Mouse (Mus musculus): Measurements from ENCODE around the gene Itga9. TPM values are rescaled to one million over a fixed set of nuclear protein-coding genes. Genes with fewer than 3 reads are reported as not detected.

Gene Itga9
- polyA plus RNA-seq, 1 experiment: not detected

- under 1% methylated on average over 53 of the region's 53 CpGs for WGBS
- Histone ChIP-seq H3K4me1 (ENCODE audit: control insufficient read depth, insufficient read depth, low read length) (peaks cover 32% of the 10 kb centered on the region), H3K27ac (ENCODE audit: insufficient read depth, low read depth, low read length) (peak overlapping the region; percentile 88), H3K4me3 (ENCODE audit: insufficient read depth, low read depth, low read length) (peak overlapping the region; percentile 93)
- no peak for TF ChIP-seq CTCF (IDR thresholded peaks at IDR 0.05; ENCODE audit: insufficient read depth, low read depth, low read length)
- no peak; the same call in 1 of the 2 replicates for TF ChIP-seq POLR2A (IDR thresholded peaks at IDR 0.05; ENCODE audit: insufficient read depth, low read depth, low read length)
These were observed 319.0 kb downstream of the Itga9 start for GRCm38 (mm10) chr9:118925286-118926110.

- TF ChIP-seq CTCF (IDR thresholded peaks at IDR 0.05; ENCODE audit: insufficient read depth, low read depth, low read length) (no peak), POLR2A (IDR thresholded peaks at IDR 0.05; ENCODE audit: insufficient read depth, low read depth, low read length) (no peak)
- Histone ChIP-seq H3K4me3 (ENCODE audit: insufficient read depth, low read depth, low read length) (peak within 1 kb of the TSS; percentile 93), H3K27ac (ENCODE audit: insufficient read depth, low read depth, low read length) (peak within 1 kb of the TSS; percentile 88), H3K4me1 (ENCODE audit: control insufficient read depth, insufficient read depth, low read length) (peaks cover 31% of the 10 kb centered on the region)
- WGBS: under 1% methylated on average over 43 of the region's 73 CpGs
These were observed 319.7 kb downstream of the Itga9 start, which contains the start of gene Ctdspl for GRCm38 (mm10) chr9:118926111-118926650. TSS of gene Ctdspl (plus strand) at chr9:118926453.

GRCm38 (mm10) chr9:118926688-118927321, 320.3 kb downstream of the Itga9 start:
- no peak for TF ChIP-seq POLR2A (IDR thresholded peaks at IDR 0.05; ENCODE audit: insufficient read depth, low read depth, low read length)
- TF ChIP-seq CTCF (IDR thresholded peaks at IDR 0.05; ENCODE audit: insufficient read depth, low read depth, low read length): no peak
- Histone ChIP-seq H3K27ac (ENCODE audit: insufficient read depth, low read depth, low read length) (peak overlapping the region; percentile 78), H3K4me3 (ENCODE audit: insufficient read depth, low read depth, low read length) (peak overlapping the region; percentile 93), H3K4me1 (ENCODE audit: control insufficient read depth, insufficient read depth, low read length) (peaks cover 31% of the 10 kb centered on the region)
- 12% methylated on average over 67 of the region's 68 CpGs for WGBS

GRCm38 (mm10) chr9:118927501-118927900, 321.0 kb downstream of the Itga9 start:
- peaks cover 31% of the 10 kb centered on the region for H3K4me1 ChIP-seq (ENCODE audit: control insufficient read depth, insufficient read depth, low read length)
- TF ChIP-seq POLR2A (IDR thresholded peaks at IDR 0.05; ENCODE audit: insufficient read depth, low read depth, low read length): no peak
- no peak for TF ChIP-seq CTCF (IDR thresholded peaks at IDR 0.05; ENCODE audit: insufficient read depth, low read depth, low read length)
- WGBS: 8% methylated on average over 8 of the region's 8 CpGs
- peak overlapping the region; percentile 78 for H3K27ac ChIP-seq (ENCODE audit: insufficient read depth, low read depth, low read length)
- peak overlapping the region; percentile 93 for H3K4me3 ChIP-seq (ENCODE audit: insufficient read depth, low read depth, low read length)

GRCm38 (mm10) chr9:118928007-118928406, 321.5 kb downstream of the Itga9 start:
- TF ChIP-seq CTCF (IDR thresholded peaks at IDR 0.05; ENCODE audit: insufficient read depth, low read depth, low read length) (no peak), POLR2A (IDR thresholded peaks at IDR 0.05; ENCODE audit: insufficient read depth, low read depth, low read length) (no peak)
- 56% methylated on average over 2 of the region's 2 CpGs for WGBS
- H3K4me3 ChIP-seq (ENCODE audit: insufficient read depth, low read depth, low read length): peak overlapping the region; percentile 93
- peaks cover 31% of the 10 kb centered on the region for H3K4me1 ChIP-seq (ENCODE audit: control insufficient read depth, insufficient read depth, low read length)
- H3K27ac ChIP-seq (ENCODE audit: insufficient read depth, low read depth, low read length): peak overlapping the region; percentile 78

- no peak for TF ChIP-seq CTCF (IDR thresholded peaks at IDR 0.05; ENCODE audit: insufficient read depth, low read depth, low read length)
- no peak for TF ChIP-seq POLR2A (IDR thresholded peaks at IDR 0.05; ENCODE audit: insufficient read depth, low read depth, low read length)
- Histone ChIP-seq H3K4me1 (ENCODE audit: control insufficient read depth, insufficient read depth, low read length) (peaks cover 31% of the 10 kb centered on the region), H3K4me3 (ENCODE audit: insufficient read depth, low read depth, low read length) (peak overlapping the region; percentile 93), H3K27ac (ENCODE audit: insufficient read depth, low read depth, low read length) (peak overlapping the region; percentile 16; the same call in 1 of the 2 replicates)
- WGBS: 26% methylated on average over 7 of the region's 7 CpGs
These were observed 322.2 kb downstream of the Itga9 start for GRCm38 (mm10) chr9:118928656-118929055.

- H3K4me1 ChIP-seq (ENCODE audit: control insufficient read depth, insufficient read depth, low read length): peaks cover 22% of the 10 kb centered on the region
- no peak for TF ChIP-seq CTCF (IDR thresholded peaks at IDR 0.05; ENCODE audit: insufficient read depth, low read depth, low read length)
- H3K4me3 ChIP-seq (ENCODE audit: insufficient read depth, low read depth, low read length): no peak overlapping the region
- no peak overlapping the region for H3K27ac ChIP-seq (ENCODE audit: insufficient read depth, low read depth, low read length)
- 74% methylated on average over 9 of the region's 9 CpGs for WGBS
These were observed 324.1 kb downstream of the Itga9 start for GRCm38 (mm10) chr9:118930611-118931010.

- Histone ChIP-seq H3K4me3 (ENCODE audit: insufficient read depth, low read depth, low read length) (no peak overlapping the region), H3K4me1 (ENCODE audit: control insufficient read depth, insufficient read depth, low read length) (peaks cover 24% of the 10 kb centered on the region), H3K27ac (ENCODE audit: insufficient read depth, low read depth, low read length) (no peak overlapping the region)
- TF ChIP-seq POLR2A (IDR thresholded peaks at IDR 0.05; ENCODE audit: insufficient read depth, low read depth, low read length): no peak
- TF ChIP-seq CTCF (IDR thresholded peaks at IDR 0.05; ENCODE audit: insufficient read depth, low read depth, low read length): no peak
- WGBS: 92% methylated on average over 9 of the region's 9 CpGs
These were observed 327.3 kb downstream of the Itga9 start for GRCm38 (mm10) chr9:118933800-118934199.

- TF ChIP-seq CTCF (IDR thresholded peaks at IDR 0.05; ENCODE audit: insufficient read depth, low read depth, low read length) (no peak), POLR2A (IDR thresholded peaks at IDR 0.05; ENCODE audit: insufficient read depth, low read depth, low read length) (no peak)
- 89% methylated on average over 12 of the region's 12 CpGs for whole genome bisulfite sequencing
- Histone ChIP-seq H3K27ac (ENCODE audit: insufficient read depth, low read depth, low read length) (no peak overlapping the region), H3K4me3 (ENCODE audit: insufficient read depth, low read depth, low read length) (no peak overlapping the region), H3K4me1 (ENCODE audit: control insufficient read depth, insufficient read depth, low read length) (peaks cover 25% of the 10 kb centered on the region)
These were observed 327.8 kb downstream of the Itga9 start for GRCm38 (mm10) chr9:118934319-118934718.

Data from olfactory bulb, adult 2 months (tissue).